Mouse (Mus musculus): ENCODE results near the gene Ccdc40. TPM values are rescaled to one million over a fixed set of nuclear protein-coding genes. Genes with fewer than 3 reads are reported as not detected.
"Not testable (repeated sequence)": the region's sequence is repeated elsewhere in the genome, so short reads cannot be mapped to it uniquely, and the experiment has no call there.

Gene Ccdc40
- polyA plus RNA-seq, 1 experiment from 2014 or later = 16.5 TPM

DNA sequence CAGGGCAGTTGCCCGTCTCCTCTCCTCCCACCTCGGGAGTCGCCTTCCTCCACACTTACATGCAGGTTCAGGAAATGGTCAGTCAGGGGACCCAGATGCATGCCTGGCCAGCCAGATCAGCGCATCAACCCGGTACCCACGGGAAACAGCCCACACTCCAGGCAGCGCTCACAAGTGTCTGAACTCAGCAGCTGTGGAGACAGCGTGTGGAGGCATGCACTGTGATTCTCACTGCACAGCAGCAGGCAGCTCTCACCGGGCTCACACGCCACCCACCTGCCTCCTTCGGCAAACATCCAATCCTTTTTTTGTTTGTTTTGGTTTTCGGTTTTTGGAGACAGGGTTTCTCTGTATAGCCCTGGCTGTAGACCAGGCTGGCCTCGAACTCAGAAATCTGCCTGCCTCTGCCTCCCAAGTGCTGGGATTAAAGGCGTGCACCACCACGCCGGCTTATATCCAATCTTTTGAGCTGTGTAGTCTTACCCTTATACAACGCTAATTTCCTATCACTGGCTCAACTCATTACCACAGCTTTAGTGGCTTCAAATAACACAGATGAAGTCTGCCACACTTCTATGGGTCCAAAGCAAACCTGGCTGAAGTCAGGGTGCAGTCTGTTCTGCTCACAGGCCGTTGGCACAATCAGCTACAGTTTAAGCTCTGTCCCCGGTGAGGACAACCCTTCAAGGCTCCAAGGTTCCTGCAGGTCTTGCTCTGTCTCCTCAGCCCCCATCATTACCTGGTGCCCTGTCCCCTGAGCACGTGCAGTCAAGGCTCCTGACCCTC, 59.0 kb downstream of the Ccdc40 start:
- H3K27ac ChIP-seq (ENCODE audit: low read depth, low read length) = no peak overlapping the region
- H3K36me3 ChIP-seq (ENCODE audit: control insufficient read depth, insufficient read depth, low read length) = peaks cover 40% of the 10 kb centered on the region
- no peak overlapping the region for H3K9ac ChIP-seq (ENCODE audit: low read depth, low read length)
- H3K4me2 ChIP-seq (ENCODE audit: low read length) = no peak overlapping the region
- ATAC-seq = no peak
- WGBS = 92% methylated on average over 20 of the region's 20 CpGs
- H3K9me3 ChIP-seq (ENCODE audit: control insufficient read depth, low read length) = no peaks in the 10 kb centered on the region
- H3K4me3 ChIP-seq (ENCODE audit: low read length) = no peak overlapping the region
- no peaks in the 10 kb centered on the region for H3K27me3 ChIP-seq (replicated peaks; ENCODE audit: control insufficient read depth, insufficient read depth, low read length)
- no peaks in the 10 kb centered on the region for H3K4me1 ChIP-seq (ENCODE audit: control insufficient read depth, insufficient read depth, low read depth, low read length)

DNA sequence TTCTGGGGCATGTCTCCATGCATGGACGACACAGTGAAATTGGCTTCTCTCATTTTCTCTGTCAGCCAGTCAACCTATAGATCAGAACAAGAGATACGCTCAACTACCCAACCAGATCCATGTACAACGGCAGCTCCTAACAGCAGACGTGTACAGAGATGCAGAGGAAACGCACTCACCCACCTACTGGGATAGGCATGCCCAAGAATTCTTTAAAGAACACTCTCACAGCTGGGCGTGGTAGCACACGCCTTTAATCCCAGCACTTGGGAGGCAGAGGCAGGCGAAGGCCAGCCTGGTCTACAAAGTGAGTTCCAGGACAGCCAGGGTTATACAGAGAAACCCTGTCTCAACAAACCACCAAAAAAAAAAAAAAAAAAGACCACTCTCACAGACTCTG, 64.5 kb downstream of the Ccdc40 start:
- H3K27me3 ChIP-seq (replicated peaks; ENCODE audit: control insufficient read depth, insufficient read depth, low read length); H3K9me3 ChIP-seq (ENCODE audit: control insufficient read depth, low read length); H3K4me3 ChIP-seq (ENCODE audit: low read length); H3K4me2 ChIP-seq (ENCODE audit: low read length); ATAC-seq; H3K4me1 ChIP-seq (ENCODE audit: control insufficient read depth, insufficient read depth, low read depth, low read length); H3K27ac ChIP-seq (ENCODE audit: low read depth, low read length); H3K9ac ChIP-seq (ENCODE audit: low read depth, low read length): not testable (repeated sequence)
- WGBS = 94% methylated on average over 8 of the region's 8 CpGs
- peaks cover 67% of the 10 kb centered on the region for H3K36me3 ChIP-seq (ENCODE audit: control insufficient read depth, insufficient read depth, low read length)

DNA sequence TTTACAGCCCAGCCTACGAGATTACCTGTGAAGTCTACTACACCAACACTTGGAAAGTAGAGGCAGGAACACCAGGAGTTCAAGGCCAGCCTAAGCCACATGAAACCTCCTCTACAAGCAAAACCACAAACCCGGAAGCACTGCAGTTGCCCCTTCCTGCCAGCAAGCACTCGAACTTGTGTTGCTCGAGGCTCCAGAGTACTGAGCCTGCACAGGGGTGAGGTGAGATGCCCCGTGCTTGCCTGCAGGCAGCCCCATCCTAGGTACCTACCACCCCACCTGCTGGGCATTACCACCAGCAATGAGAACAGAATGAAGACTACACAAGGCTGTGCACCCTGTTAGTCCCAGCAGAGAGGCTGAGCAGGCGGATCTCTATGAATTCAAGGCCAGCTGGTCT, 69.6 kb downstream of the Ccdc40 start:
- Histone ChIP-seq H3K9me3 (ENCODE audit: control insufficient read depth, low read length) (no peaks in the 10 kb centered on the region), H3K27ac (ENCODE audit: low read depth, low read length) (no peak overlapping the region), H3K4me3 (ENCODE audit: low read length) (no peak overlapping the region), H3K27me3 (replicated peaks; ENCODE audit: control insufficient read depth, insufficient read depth, low read length) (no peaks in the 10 kb centered on the region), H3K36me3 (ENCODE audit: control insufficient read depth, insufficient read depth, low read length) (peaks cover 45% of the 10 kb centered on the region), H3K4me1 (ENCODE audit: control insufficient read depth, insufficient read depth, low read depth, low read length) (peaks cover 19% of the 10 kb centered on the region), H3K4me2 (ENCODE audit: low read length) (peak overlapping the region; percentile 12; the same call in 1 of the 2 replicates), H3K9ac (ENCODE audit: low read depth, low read length) (no peak overlapping the region)
- ATAC-seq = no peak
- WGBS = 90% methylated on average over 6 of the region's 6 CpGs

DNA sequence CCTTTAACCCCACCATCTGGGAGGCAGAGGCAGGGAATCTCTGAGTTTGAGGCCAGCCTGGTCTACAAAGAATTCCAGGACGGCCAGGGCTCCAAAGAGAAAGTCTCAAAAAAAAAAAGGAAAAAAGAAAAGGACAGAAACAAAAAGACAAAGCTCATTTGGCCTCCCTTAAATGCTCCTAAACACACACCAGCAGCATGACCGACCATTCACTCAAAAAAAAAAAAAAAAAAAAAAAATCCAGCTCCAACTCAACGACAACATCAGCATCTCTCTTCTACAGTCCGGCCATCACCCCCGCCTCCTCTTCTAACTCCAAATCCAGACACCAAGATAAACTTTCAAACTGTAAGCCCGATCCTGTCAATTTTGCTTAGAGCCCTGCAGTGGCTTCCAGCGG, 70.5 kb downstream of the Ccdc40 start:
- WGBS = 16% methylated on average over 7 of the region's 7 CpGs
- H3K9me3 ChIP-seq (ENCODE audit: control insufficient read depth, low read length) = no peaks in the 10 kb centered on the region
- H3K4me1 ChIP-seq (ENCODE audit: control insufficient read depth, insufficient read depth, low read depth, low read length) = peaks cover 19% of the 10 kb centered on the region
- H3K4me2 ChIP-seq (ENCODE audit: low read length) = peak overlapping the region; percentile 76
- H3K27me3 ChIP-seq (replicated peaks; ENCODE audit: control insufficient read depth, insufficient read depth, low read length) = no peaks in the 10 kb centered on the region
- no peak for ATAC-seq
- peak overlapping the region; percentile 93 for H3K9ac ChIP-seq (ENCODE audit: low read depth, low read length)
- H3K36me3 ChIP-seq (ENCODE audit: control insufficient read depth, insufficient read depth, low read length) = peaks cover 35% of the 10 kb centered on the region
- peak overlapping the region; percentile 94 for H3K4me3 ChIP-seq (ENCODE audit: low read length)
- H3K27ac ChIP-seq (ENCODE audit: low read depth, low read length) = no peak overlapping the region

DNA sequence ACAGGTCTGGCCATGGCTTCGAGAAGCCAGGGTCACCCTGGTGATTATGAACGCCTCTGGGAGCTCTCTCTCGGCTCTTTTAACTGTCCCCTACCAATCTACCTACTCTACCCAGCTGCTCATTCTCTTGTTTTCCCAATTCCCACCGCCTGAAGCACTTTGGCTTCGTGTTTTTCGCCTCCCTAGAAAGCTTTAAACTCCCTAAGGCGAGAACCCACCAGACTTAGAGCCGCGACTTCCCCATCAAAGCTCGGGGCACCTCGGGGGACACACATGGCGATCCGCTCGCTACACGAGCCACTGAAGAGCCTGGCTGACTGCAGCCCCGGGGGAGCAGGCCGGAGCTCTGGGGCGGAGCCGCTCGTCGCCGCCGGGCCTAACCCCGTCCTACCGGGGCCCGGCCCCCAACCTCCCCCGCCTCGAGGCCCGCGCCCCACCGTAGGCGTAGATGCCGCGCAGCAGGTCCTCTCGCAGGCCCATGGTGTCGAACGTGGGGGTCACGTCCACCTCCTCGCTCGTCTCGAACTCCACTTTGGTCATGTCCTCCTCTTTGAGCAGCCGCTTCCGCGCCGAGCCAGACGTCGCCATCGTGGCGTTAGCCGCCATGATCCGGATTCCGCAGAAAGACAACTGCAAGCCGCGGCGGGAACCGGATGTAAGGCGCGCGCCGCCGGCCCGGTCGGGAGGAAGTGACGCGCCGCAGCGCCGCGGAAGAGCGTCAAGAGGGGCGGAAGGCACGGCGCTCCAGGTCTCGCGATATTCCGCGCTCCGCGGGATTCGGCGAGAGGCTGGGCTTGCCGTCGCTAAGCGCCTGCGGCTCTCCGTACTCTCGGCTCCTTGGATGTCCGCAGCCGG, 71.2 kb downstream of the Ccdc40 start, which contains the start of gene Eif4a3:
Eif4a3 (minus strand) TSS at position 699 of the 855 bp plus-strand sequence.
- Histone ChIP-seq H3K27me3 (replicated peaks; ENCODE audit: control insufficient read depth, insufficient read depth, low read length) (no peaks in the 10 kb centered on the region), H3K4me1 (ENCODE audit: control insufficient read depth, insufficient read depth, low read depth, low read length) (peaks cover 19% of the 10 kb centered on the region), H3K27ac (ENCODE audit: low read depth, low read length) (peak within 1 kb of the TSS; percentile 98), H3K4me3 (ENCODE audit: low read length) (peak within 1 kb of the TSS; percentile 94), H3K9me3 (ENCODE audit: control insufficient read depth, low read length) (no peaks in the 10 kb centered on the region), H3K9ac (ENCODE audit: low read depth, low read length) (peak within 1 kb of the TSS; percentile 93), H3K4me2 (ENCODE audit: low read length) (peak within 1 kb of the TSS; percentile 87), H3K36me3 (ENCODE audit: control insufficient read depth, insufficient read depth, low read length) (peaks cover 28% of the 10 kb centered on the region)
- ATAC-seq = peak; percentile 97
- under 1% methylated on average over 83 of the region's 89 CpGs for WGBS

DNA sequence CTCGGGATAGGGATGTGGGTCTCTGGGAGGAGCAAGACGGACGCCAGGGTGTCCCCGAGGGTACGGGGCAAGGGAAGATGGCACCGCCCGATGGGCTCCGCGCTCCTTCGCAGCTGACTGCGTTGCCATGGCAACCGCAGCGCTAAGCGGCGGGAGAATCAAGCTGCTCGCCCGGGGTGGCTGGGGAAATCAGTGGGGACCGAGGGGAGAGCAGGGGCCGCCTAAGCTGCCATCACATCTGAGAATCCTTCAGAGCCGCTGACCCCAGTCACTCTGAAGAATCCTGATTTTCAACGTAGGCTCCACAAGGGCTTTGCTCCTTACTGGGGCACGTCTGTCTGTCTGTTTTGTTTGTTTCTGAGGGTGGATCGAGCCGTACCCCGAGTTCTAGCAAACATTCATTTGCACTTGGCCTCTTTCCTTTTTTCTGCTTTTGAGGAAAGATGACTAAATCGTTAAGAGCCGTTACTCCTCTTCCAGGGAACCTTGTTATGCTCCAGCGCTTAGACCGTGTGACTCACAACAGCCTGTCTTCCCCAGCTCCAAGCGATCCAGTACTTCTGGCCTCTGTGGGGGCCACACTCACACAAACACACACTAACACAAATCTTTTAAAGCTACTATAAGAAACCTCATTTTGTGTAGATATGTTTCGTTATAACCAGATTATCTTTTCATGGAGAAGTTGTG, 72.0 kb downstream of the Ccdc40 start:
- peaks cover 19% of the 10 kb centered on the region for H3K4me1 ChIP-seq (ENCODE audit: control insufficient read depth, insufficient read depth, low read depth, low read length)
- no peak; the same call in 1 of the 2 replicates for ATAC-seq
- peaks cover 22% of the 10 kb centered on the region for H3K36me3 ChIP-seq (ENCODE audit: control insufficient read depth, insufficient read depth, low read length)
- peak overlapping the region; percentile 98 for H3K27ac ChIP-seq (ENCODE audit: low read depth, low read length)
- H3K9ac ChIP-seq (ENCODE audit: low read depth, low read length) = peak overlapping the region; percentile 93
- H3K9me3 ChIP-seq (ENCODE audit: control insufficient read depth, low read length) = no peaks in the 10 kb centered on the region
- peak overlapping the region; percentile 87 for H3K4me2 ChIP-seq (ENCODE audit: low read length)
- H3K4me3 ChIP-seq (ENCODE audit: low read length) = peak overlapping the region; percentile 94
- no peaks in the 10 kb centered on the region for H3K27me3 ChIP-seq (replicated peaks; ENCODE audit: control insufficient read depth, insufficient read depth, low read length)
- under 1% methylated on average over 31 of the region's 31 CpGs for WGBS

DNA sequence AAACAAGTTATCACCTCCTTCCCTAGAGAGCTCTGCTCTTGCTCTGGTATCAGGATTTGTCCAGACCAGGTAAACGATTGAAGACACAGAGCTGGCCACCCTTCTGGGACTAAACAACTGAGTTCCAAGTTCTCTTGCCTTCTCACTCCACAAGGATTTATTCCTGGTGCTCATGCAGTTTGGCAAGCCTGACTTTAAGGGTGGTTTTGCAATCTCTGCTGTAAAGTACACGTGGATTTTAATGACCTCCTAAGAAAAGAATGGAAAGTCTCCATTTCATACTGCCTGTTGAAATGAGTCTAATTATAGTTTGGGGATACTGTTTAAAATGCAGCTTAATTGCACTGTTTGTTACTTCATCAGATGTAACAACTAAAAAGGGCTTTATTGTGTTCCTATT, 72.6 kb downstream of the Ccdc40 start:
- H3K27ac ChIP-seq (ENCODE audit: low read depth, low read length) = no peak overlapping the region
- no peaks in the 10 kb centered on the region for H3K9me3 ChIP-seq (ENCODE audit: control insufficient read depth, low read length)
- H3K9ac ChIP-seq (ENCODE audit: low read depth, low read length) = no peak overlapping the region
- H3K27me3 ChIP-seq (replicated peaks; ENCODE audit: control insufficient read depth, insufficient read depth, low read length) = no peaks in the 10 kb centered on the region
- peaks cover 17% of the 10 kb centered on the region for H3K36me3 ChIP-seq (ENCODE audit: control insufficient read depth, insufficient read depth, low read length)
- H3K4me3 ChIP-seq (ENCODE audit: low read length) = no peak overlapping the region
- ATAC-seq = no peak
- 32% methylated on average over 2 of the region's 2 CpGs for WGBS
- H3K4me1 ChIP-seq (ENCODE audit: control insufficient read depth, insufficient read depth, low read depth, low read length) = peaks cover 19% of the 10 kb centered on the region
- H3K4me2 ChIP-seq (ENCODE audit: low read length) = peak overlapping the region; percentile 87

DNA sequence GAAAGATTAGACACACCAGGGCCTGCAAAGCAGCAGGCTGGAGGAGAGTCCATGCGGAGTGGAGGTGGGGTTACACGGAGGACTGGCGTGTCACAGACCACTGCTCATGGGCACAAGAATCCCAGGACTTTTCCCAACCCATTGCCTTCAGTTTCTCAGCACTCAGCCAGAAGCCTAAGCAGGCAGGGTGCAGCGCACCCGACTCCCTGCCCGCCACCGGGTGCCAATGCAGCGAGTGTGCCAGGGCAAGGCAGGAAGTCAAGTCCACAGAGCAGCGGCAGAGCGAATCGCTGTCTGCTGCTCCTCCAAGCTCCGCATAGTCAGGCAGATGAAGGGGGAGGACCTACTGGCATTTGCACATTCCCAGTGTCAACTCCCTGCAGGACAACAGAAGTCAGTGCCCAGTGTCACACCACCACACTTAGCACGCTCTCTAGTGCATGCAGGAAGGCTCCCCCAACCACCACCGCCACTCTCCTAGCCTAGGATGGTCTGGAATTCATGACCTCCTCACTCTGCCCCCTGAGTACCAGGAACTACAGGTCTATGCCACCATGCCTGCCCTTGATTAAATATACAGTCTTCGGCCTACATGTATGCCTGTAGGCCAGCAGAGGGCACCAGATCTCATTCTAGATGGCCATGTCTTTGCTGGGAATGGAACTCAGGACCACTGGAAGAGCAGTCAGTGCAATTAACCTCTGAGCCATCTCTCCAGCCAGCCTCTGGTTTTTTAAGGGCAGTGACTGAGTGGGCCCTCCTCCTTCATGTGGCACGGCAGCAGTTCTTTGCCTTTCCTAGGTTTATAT, 76.7 kb downstream of the Ccdc40 start:
- H3K4me1 ChIP-seq (ENCODE audit: control insufficient read depth, insufficient read depth, low read depth, low read length) = peaks cover 6% of the 10 kb centered on the region
- 37% methylated on average over 16 of the region's 16 CpGs for WGBS
- ATAC-seq = peak; percentile 37; the same call in 1 of the 2 replicates

More for the DNA sequence above, 76.7 kb downstream of the Ccdc40 start:
- H3K4me2 ChIP-seq (ENCODE audit: low read length) = no peak overlapping the region
- H3K27ac ChIP-seq (ENCODE audit: low read depth, low read length) = no peak overlapping the region
- no peak overlapping the region for H3K4me3 ChIP-seq (ENCODE audit: low read length)
- H3K27me3 ChIP-seq (replicated peaks; ENCODE audit: control insufficient read depth, insufficient read depth, low read length) = no peaks in the 10 kb centered on the region
- H3K9ac ChIP-seq (ENCODE audit: low read depth, low read length) = no peak overlapping the region; the same call in 1 of the 2 replicates
- no peaks in the 10 kb centered on the region for H3K9me3 ChIP-seq (ENCODE audit: control insufficient read depth, low read length)
- no peaks in the 10 kb centered on the region for H3K36me3 ChIP-seq (ENCODE audit: control insufficient read depth, insufficient read depth, low read length)

Measured in hindbrain, embryonic 16.5 days (tissue).